Mouse (Mus musculus) kidney, embryonic 14.5 days (tissue): ENCODE measurements around the gene Abtb2. TPM values are rescaled to one million over a fixed set of nuclear protein-coding genes. Genes with fewer than 3 reads are reported as not detected.
A peak's percentile ranks its signal among the peaks of the same experiment; 100 is the strongest.

Experiments used
- ATAC-seq: fragments of 200-750 bp; cut with Nextera tagmentation; 2 replicates; pipeline ENCODE4 v1.8.0; 2017; ENCODE audit warnings: moderate number of reproducible peaks, mild to moderate bottlenecking, moderate TSS enrichment, moderate library complexity; ENCODE audit not compliant: low FRiP score, low TSS enrichment
- H3K27ac ChIP-seq: fragments of 300-500 bp; sonication (generic); 2 replicates; pipeline ENCODE4 v1.5.1; 2014; ENCODE audit warnings: low read depth, mild to moderate bottlenecking, low read length, moderate library complexity, mixed read lengths
- H3K27me3 ChIP-seq: fragments of 300-500 bp; sonication (generic); 2 replicates; pipeline ENCODE4 v1.6.1; 2014; ENCODE audit warnings: mild to moderate bottlenecking, low read length; ENCODE audit not compliant: control insufficient read depth, insufficient read depth
- H3K36me3 ChIP-seq: fragments of 300-500 bp; sonication (generic); 2 replicates; pipeline ENCODE4 v1.6.1; 2014; ENCODE audit warnings: low read length, mixed read lengths; ENCODE audit not compliant: control insufficient read depth, insufficient read depth
- H3K4me1 ChIP-seq: fragments of 300-500 bp; sonication (generic); 2 replicates; pipeline ENCODE4 v1.6.1; 2014; ENCODE audit warnings: low read length, mixed read lengths; ENCODE audit not compliant: control insufficient read depth, insufficient read depth
- H3K4me2 ChIP-seq: fragments of 300-500 bp; sonication (generic); replicated peaks from 2 replicates; pipeline ENCODE4 v1.6.1; 2014; ENCODE audit warnings: low read depth, mild to moderate bottlenecking, low read length
- H3K4me3 ChIP-seq: fragments of 300-500 bp; sonication (generic); 2 replicates; pipeline ENCODE4 v1.5.1; 2014; ENCODE audit warnings: mild to moderate bottlenecking, low read length
- H3K9ac ChIP-seq: fragments of 300-500 bp; sonication (generic); 2 replicates; pipeline ENCODE4 v1.6.1; 2014; ENCODE audit warnings: low read depth, mild to moderate bottlenecking, low read length, moderate library complexity
- H3K9me3 ChIP-seq: fragments of 300-500 bp; sonication (generic); 2 replicates; pipeline ENCODE4 v1.6.1; 2016; ENCODE audit warnings: low read length; ENCODE audit not compliant: control insufficient read depth
- WGBS: fragments of 180-500 bp; shearing (Covaris S2); extraction: QIAGEN DNeasy Blood & Tissue Kit; methylation state at CpG from one replicate; pipeline ENCODE4 v1.1.7; 2014; 5-methylcytosine and 5-hydroxymethylcytosine counted together
- polyA plus RNA-seq: library from polyadenylated mRNA; unstranded; fragments of >200 nt; fragmentation: Nextera tagmentation; extraction: Ambion mirVana; gene quantifications from 2 replicates; pipeline ENCODE4 v1.2.1, GENCODE M21; 2014

The Abtb2 gene
- polyA plus RNA-seq, 1 experiment from 2014 or later, result 7.6 TPM

GRCm38 (mm10) chr2:103591742-103592590 is 25.9 kb downstream of the Abtb2 start:
- 54% methylated on average over 9 of the region's 9 CpGs for WGBS
- Histone ChIP-seq H3K4me1 (peaks cover 13% of the 10 kb centered on the region), H3K9me3 (no peaks in the 10 kb centered on the region), H3K4me3 (no peak overlapping the region), H3K9ac (no peak overlapping the region), H3K4me2 (no peak overlapping the region), H3K27me3 (no peaks in the 10 kb centered on the region), H3K36me3 (no peaks in the 10 kb centered on the region), H3K27ac (no peak overlapping the region)
- no peak for ATAC-seq

- Histone ChIP-seq H3K4me3 (no peak overlapping the region), H3K4me1 (peaks cover 13% of the 10 kb centered on the region), H3K9ac (no peak overlapping the region), H3K27me3 (no peaks in the 10 kb centered on the region), H3K4me2 (no peak overlapping the region), H3K9me3 (no peaks in the 10 kb centered on the region), H3K36me3 (no peaks in the 10 kb centered on the region), H3K27ac (no peak overlapping the region)
- no peak for ATAC-seq
- 83% methylated on average over 3 of the region's 3 CpGs for WGBS
These were observed 26.4 kb downstream of the Abtb2 start for GRCm38 (mm10) chr2:103592591-103592929.

- no peaks in the 10 kb centered on the region for H3K36me3 ChIP-seq
- no peaks in the 10 kb centered on the region for H3K9me3 ChIP-seq
- peaks cover 19% of the 10 kb centered on the region for H3K4me1 ChIP-seq
- ATAC-seq, result peak; percentile 3; the same call in 1 of the 2 replicates
- WGBS, result 70% methylated on average over 6 of the region's 6 CpGs
- H3K9ac ChIP-seq, result no peak overlapping the region
- H3K4me2 ChIP-seq, result no peak overlapping the region
- no peak overlapping the region for H3K27ac ChIP-seq
- H3K4me3 ChIP-seq, result no peak overlapping the region
- H3K27me3 ChIP-seq, result no peaks in the 10 kb centered on the region
These were observed 28.5 kb downstream of the Abtb2 start for GRCm38 (mm10) chr2:103594592-103595011.

GRCm38 (mm10) chr2:103595028-103595651 is 29.0 kb downstream of the Abtb2 start:
- Histone ChIP-seq H3K4me3 (no peak overlapping the region), H3K9me3 (no peaks in the 10 kb centered on the region), H3K36me3 (no peaks in the 10 kb centered on the region), H3K4me2 (no peak overlapping the region), H3K27ac (no peak overlapping the region), H3K27me3 (no peaks in the 10 kb centered on the region), H3K9ac (no peak overlapping the region), H3K4me1 (peaks cover 24% of the 10 kb centered on the region)
- 49% methylated on average over 5 of the region's 5 CpGs for WGBS
- peak; percentile 43; the same call in 1 of the 2 replicates for ATAC-seq

- 56% methylated on average over 1 of the region's 1 CpGs for WGBS
- Histone ChIP-seq H3K4me2 (no peak overlapping the region), H3K27ac (no peak overlapping the region), H3K27me3 (no peaks in the 10 kb centered on the region), H3K9me3 (no peaks in the 10 kb centered on the region), H3K36me3 (no peaks in the 10 kb centered on the region), H3K4me3 (no peak overlapping the region), H3K9ac (no peak overlapping the region), H3K4me1 (peaks cover 36% of the 10 kb centered on the region)
- ATAC-seq, result no peak
These were observed 33.2 kb downstream of the Abtb2 start for GRCm38 (mm10) chr2:103599296-103599695.

- H3K27me3 ChIP-seq, result no peaks in the 10 kb centered on the region
- peak overlapping the region; percentile 12; the same call in 1 of the 2 replicates for H3K9ac ChIP-seq
- no peak overlapping the region for H3K4me3 ChIP-seq
- H3K4me1 ChIP-seq, result peaks cover 28% of the 10 kb centered on the region; the same call in 1 of the 2 replicates
- 57% methylated on average over 8 of the region's 8 CpGs for WGBS
- H3K27ac ChIP-seq, result no peak overlapping the region
- H3K36me3 ChIP-seq, result no peaks in the 10 kb centered on the region
- H3K4me2 ChIP-seq, result no peak overlapping the region
- ATAC-seq, result no peak
- H3K9me3 ChIP-seq, result no peaks in the 10 kb centered on the region
These were observed 34.2 kb downstream of the Abtb2 start for GRCm38 (mm10) chr2:103600165-103600891.

GRCm38 (mm10) chr2:103601126-103601525 is 35.0 kb downstream of the Abtb2 start:
- H3K9ac ChIP-seq, result no peak overlapping the region
- H3K36me3 ChIP-seq, result no peaks in the 10 kb centered on the region
- no peak overlapping the region for H3K4me2 ChIP-seq
- no peaks in the 10 kb centered on the region for H3K27me3 ChIP-seq
- H3K4me1 ChIP-seq, result peaks cover 23% of the 10 kb centered on the region; the same call in 1 of the 2 replicates
- H3K4me3 ChIP-seq, result no peak overlapping the region
- no peak for ATAC-seq
- WGBS, result 33% methylated on average over 1 of the region's 1 CpGs
- H3K27ac ChIP-seq, result no peak overlapping the region
- no peaks in the 10 kb centered on the region for H3K9me3 ChIP-seq

- no peak for ATAC-seq
- 71% methylated on average over 1 of the region's 1 CpGs for WGBS
- Histone ChIP-seq H3K36me3 (no peaks in the 10 kb centered on the region), H3K27me3 (no peaks in the 10 kb centered on the region), H3K27ac (no peak overlapping the region), H3K4me2 (no peak overlapping the region), H3K4me1 (peaks cover 23% of the 10 kb centered on the region; the same call in 1 of the 2 replicates), H3K9ac (no peak overlapping the region), H3K9me3 (no peaks in the 10 kb centered on the region), H3K4me3 (no peak overlapping the region)
These were observed 35.4 kb downstream of the Abtb2 start for GRCm38 (mm10) chr2:103601531-103601930.
